Mouse (Mus musculus) stomach, embryonic 16.5 days (tissue): ENCODE data around the gene Hist1h2ad. TPM values are rescaled to one million over a fixed set of nuclear protein-coding genes. Genes with fewer than 3 reads are reported as not detected.
"Not testable (repeated sequence)": the region's sequence is repeated elsewhere in the genome, so short reads cannot be mapped to it uniquely, and the experiment has no call there.

Experiments used
- ATAC-seq: fragments of 200-750 bp; cut with Nextera tagmentation; 2 replicates; pipeline ENCODE4 v1.8.0; 2017; ENCODE audit warnings: moderate number of reproducible peaks, moderate TSS enrichment; ENCODE audit not compliant: insufficient read depth, low FRiP score
- H3K27ac ChIP-seq: fragments of 300-500 bp; sonication (generic); 2 replicates; pipeline ENCODE4 v1.5.1; 2014; ENCODE audit warnings: low read length
- H3K27me3 ChIP-seq: fragments of 300-500 bp; sonication (generic); 2 replicates; pipeline ENCODE4 v1.6.1; 2014; ENCODE audit warnings: low read length, control low read depth, mixed read lengths; ENCODE audit not compliant: control insufficient read depth, insufficient read depth
- H3K36me3 ChIP-seq: fragments of 300-500 bp; sonication (generic); 2 replicates; pipeline ENCODE4 v1.6.1; 2014; ENCODE audit warnings: low read length; ENCODE audit not compliant: control insufficient read depth, insufficient read depth
- H3K4me1 ChIP-seq: fragments of 300-500 bp; sonication (generic); 2 replicates; pipeline ENCODE4 v1.6.1; 2014; ENCODE audit warnings: low read length, control low read depth, mixed read lengths; ENCODE audit not compliant: control insufficient read depth, insufficient read depth
- H3K4me2 ChIP-seq: fragments of 300-500 bp; sonication (generic); 2 replicates; pipeline ENCODE4 v1.6.1; 2014; ENCODE audit warnings: low read depth, low read length, mixed read lengths
- H3K4me3 ChIP-seq: fragments of 300-500 bp; sonication (generic); replicated peaks from 2 replicates; pipeline ENCODE4 v1.5.1; 2014; ENCODE audit warnings: mild to moderate bottlenecking, low read length
- H3K9ac ChIP-seq: fragments of 300-500 bp; sonication (generic); 2 replicates; pipeline ENCODE4 v1.6.1; 2014; ENCODE audit warnings: low read length
- H3K9me3 ChIP-seq: fragments of 300-500 bp; sonication (generic); replicated peaks from 2 replicates; pipeline ENCODE4 v1.6.1; 2016; ENCODE audit warnings: low read length, control low read depth; ENCODE audit not compliant: control insufficient read depth
- WGBS: fragments of 180-500 bp; shearing (Covaris S2); extraction: QIAGEN DNeasy Blood & Tissue Kit; methylation state at CpG from one replicate; pipeline ENCODE4 v1.1.7; 2014; 5-methylcytosine and 5-hydroxymethylcytosine counted together
- polyA plus RNA-seq: library from polyadenylated mRNA; unstranded; fragments of >200 nt; fragmentation: Nextera tagmentation; extraction: Ambion mirVana; gene quantifications from 2 replicates; pipeline ENCODE4 v1.2.1, GENCODE M21; 2015

The Hist1h2ad gene
- polyA plus RNA-seq, 1 experiment from 2014 or later, result 2.5 TPM

GRCm38 (mm10) chr13:23573034-23573897 lies 915 bp upstream of the Hist1h2ad start:
- WGBS, result 6% methylated on average over 17 of the region's 20 CpGs
- H3K27ac ChIP-seq, result peak overlapping the region; percentile 91
- H3K4me1 ChIP-seq, result peaks cover 33% of the 10 kb centered on the region
- not testable (repeated sequence) for H3K9me3 ChIP-seq, H3K27me3 ChIP-seq, H3K36me3 ChIP-seq, ATAC-seq
- H3K9ac ChIP-seq, result peak overlapping the region; percentile 71
- H3K4me3 ChIP-seq, result peak overlapping the region; percentile 54
- peak overlapping the region; percentile 75 for H3K4me2 ChIP-seq

- not testable (repeated sequence) for H3K36me3 ChIP-seq, H3K27me3 ChIP-seq, H3K9me3 ChIP-seq, ATAC-seq
- Histone ChIP-seq H3K4me2 (peak overlapping the region; percentile 78), H3K9ac (0 out of 2 replicates have a peak overlapping the region, but pooled peaks have one; percentile 57), H3K27ac (peak overlapping the region; percentile 80), H3K4me1 (peaks cover 33% of the 10 kb centered on the region), H3K4me3 (peak overlapping the region; percentile 40)
- under 1% methylated on average over 6 of the region's 39 CpGs for WGBS
Observed at GRCm38 (mm10) chr13:23574546-23575170, 477 bp downstream of the Hist1h2ad start.

GRCm38 (mm10) chr13:23575271-23575851 lies 1.2 kb downstream of the Hist1h2ad start, which contains the start of gene Hist1h3d:
TSS of gene Hist1h3d (plus strand) at chr13:23575763.
- under 1% methylated on average over 18 of the region's 18 CpGs for WGBS
- H3K4me1 ChIP-seq, result peaks cover 28% of the 10 kb centered on the region

GRCm38 (mm10) chr13:23575864-23576313 lies 1.7 kb downstream of the Hist1h2ad start:
- Histone ChIP-seq H3K9ac (peak overlapping the region; percentile 64), H3K27ac (peak overlapping the region; percentile 90), H3K4me2 (peak overlapping the region; percentile 78), H3K4me3 (peak overlapping the region; percentile 52), H3K4me1 (peaks cover 30% of the 10 kb centered on the region)
- H3K9me3 ChIP-seq, ATAC-seq, H3K27me3 ChIP-seq, H3K36me3 ChIP-seq: not testable (repeated sequence)
- WGBS, result 0% methylated on average over 8 of the region's 40 CpGs

More at GRCm38 (mm10) chr13:23575271-23575851, 1.2 kb downstream of the Hist1h2ad start, which contains the start of gene Hist1h3d:
- peak within 1 kb of the TSS; percentile 52 for H3K4me3 ChIP-seq
- peak within 1 kb of the TSS; percentile 90 for H3K27ac ChIP-seq
- peak within 1 kb of the TSS; percentile 78 for H3K4me2 ChIP-seq
- peak; percentile 63 for ATAC-seq
- H3K36me3 ChIP-seq, result no peaks in the 10 kb centered on the region
- no peaks in the 10 kb centered on the region for H3K27me3 ChIP-seq
- H3K9ac ChIP-seq, result peak within 1 kb of the TSS; percentile 64
- no peaks in the 10 kb centered on the region for H3K9me3 ChIP-seq

- Histone ChIP-seq H3K4me1 (peaks cover 32% of the 10 kb centered on the region), H3K36me3 (no peaks in the 10 kb centered on the region), H3K4me3 (peak overlapping the region; percentile 52), H3K9me3 (no peaks in the 10 kb centered on the region), H3K27me3 (no peaks in the 10 kb centered on the region), H3K27ac (peak overlapping the region; percentile 90), H3K4me2 (peak overlapping the region; percentile 78), H3K9ac (peak overlapping the region; percentile 64)
- no peak for ATAC-seq
- WGBS, result 8% methylated on average over 7 of the region's 7 CpGs
Observed at GRCm38 (mm10) chr13:23576351-23576881, 2.2 kb downstream of the Hist1h2ad start.

- Histone ChIP-seq H3K9ac (peak overlapping the region; percentile 64), H3K4me2 (peak overlapping the region; percentile 78), H3K9me3 (no peaks in the 10 kb centered on the region), H3K4me3 (peak overlapping the region; percentile 52), H3K4me1 (peaks cover 32% of the 10 kb centered on the region), H3K27me3 (no peaks in the 10 kb centered on the region), H3K27ac (peak overlapping the region; percentile 90), H3K36me3 (no peaks in the 10 kb centered on the region)
- WGBS, result 24% methylated on average over 6 of the region's 6 CpGs
- no peak for ATAC-seq
Observed at GRCm38 (mm10) chr13:23576906-23577639, 2.9 kb downstream of the Hist1h2ad start.

- no peak overlapping the region for H3K4me3 ChIP-seq
- H3K36me3 ChIP-seq, result no peaks in the 10 kb centered on the region
- no peaks in the 10 kb centered on the region for H3K9me3 ChIP-seq
- H3K27me3 ChIP-seq, result no peaks in the 10 kb centered on the region
- H3K4me2 ChIP-seq, result no peak overlapping the region
- H3K27ac ChIP-seq, result no peak overlapping the region
- WGBS, result 96% methylated on average over 1 of the region's 1 CpGs
- peaks cover 33% of the 10 kb centered on the region for H3K4me1 ChIP-seq
- no peak for ATAC-seq
- no peak overlapping the region for H3K9ac ChIP-seq
Observed at GRCm38 (mm10) chr13:23577835-23578234, 3.7 kb downstream of the Hist1h2ad start.

- Histone ChIP-seq H3K9ac (peak within 1 kb of the TSS; percentile 70), H3K36me3 (no peaks in the 10 kb centered on the region), H3K9me3 (no peaks in the 10 kb centered on the region), H3K4me1 (peaks cover 36% of the 10 kb centered on the region), H3K27me3 (no peaks in the 10 kb centered on the region), H3K27ac (peak within 1 kb of the TSS; percentile 86), H3K4me3 (peak within 1 kb of the TSS; percentile 58), H3K4me2 (peak within 1 kb of the TSS; percentile 83)
- WGBS, result under 1% methylated on average over 43 of the region's 43 CpGs
- ATAC-seq, result peak; percentile 90
Observed at GRCm38 (mm10) chr13:23581408-23582218, 7.4 kb downstream of the Hist1h2ad start, which contains the start of gene Hist1h4d. TSS of gene Hist1h4d (plus strand) at chr13:23581598.
